Mouse (Mus musculus) testis, adult 2 months (tissue): Measurements from ENCODE around the gene Med12l. TPM values are rescaled to one million over a fixed set of nuclear protein-coding genes. Genes with fewer than 3 reads are reported as not detected.
"Not testable (repeated sequence)": the region's sequence is repeated elsewhere in the genome, so short reads cannot be mapped to it uniquely, and the experiment has no call there.

Source experiments
- H3K27ac ChIP-seq: fragments of 200-500 bp; 2 replicates; pipeline ENCODE4 v1.5.1; 2012; ENCODE audit warnings: low read depth, low read length; ENCODE audit not compliant: control insufficient read depth, insufficient read depth
- H3K27me3 ChIP-seq: fragments of 200-500 bp; 2 replicates; pipeline ENCODE4 v1.6.1; 2012; ENCODE audit warnings: mild to moderate bottlenecking, low read length, moderate library complexity; ENCODE audit not compliant: control insufficient read depth, insufficient read depth
- H3K36me3 ChIP-seq: fragments of 200-500 bp; 2 replicates; pipeline ENCODE4 v1.6.1; 2012; ENCODE audit warnings: mild to moderate bottlenecking, low read length; ENCODE audit not compliant: control insufficient read depth, insufficient read depth
- H3K4me1 ChIP-seq: fragments of 200-500 bp; 2 replicates; pipeline ENCODE4 v1.6.1; 2012; ENCODE audit warnings: low read length; ENCODE audit not compliant: control insufficient read depth, insufficient read depth
- H3K4me3 ChIP-seq: fragments of 200-500 bp; 2 replicates; pipeline ENCODE4 v1.5.1; 2012; ENCODE audit warnings: low read depth, mild to moderate bottlenecking, low read length, moderate library complexity, mixed read lengths; ENCODE audit not compliant: control insufficient read depth
- CTCF ChIP-seq: fragments of 200-500 bp; IDR thresholded peaks from 2 replicates; pipeline ENCODE4 v1.5.1; 2012; ENCODE audit warnings: low read depth, mild to moderate bottlenecking, inconsistent platforms, low read length, moderate library complexity; ENCODE audit not compliant: control insufficient read depth, insufficient read depth, insufficient replicate concordance
- POLR2A ChIP-seq: fragments of 200-500 bp; IDR thresholded peaks from 2 replicates; pipeline ENCODE4 v1.6.1; 2012; ENCODE audit warnings: low read depth, mild to moderate bottlenecking, inconsistent platforms, low read length, moderate library complexity; ENCODE audit not compliant: control insufficient read depth
- polyA plus RNA-seq: library from polyadenylated mRNA; depleted of rRNA; stranded (reverse); fragments of >200 nt; gene quantifications from 2 replicates; pipeline ENCODE4 v1.2.3, GENCODE M21; 2012

Med12l gene
- polyA plus RNA-seq, 1 experiment, result 4.6 TPM

GRCm38 (mm10) chr3:59062141-59062540 lies 56.5 kb downstream of the Med12l start:
- Histone ChIP-seq H3K27ac (no peak overlapping the region; the same call in 1 of the 2 replicates), H3K4me1 (no peaks in the 10 kb centered on the region), H3K27me3 (no peaks in the 10 kb centered on the region), H3K36me3 (no peaks in the 10 kb centered on the region), H3K4me3 (no peak overlapping the region)
- TF ChIP-seq CTCF (no peak), POLR2A (no peak)

GRCm38 (mm10) chr3:59063431-59063830 lies 57.8 kb downstream of the Med12l start:
- no peak overlapping the region for H3K27ac ChIP-seq
- no peaks in the 10 kb centered on the region for H3K27me3 ChIP-seq
- no peak overlapping the region for H3K4me3 ChIP-seq
- H3K4me1 ChIP-seq, result no peaks in the 10 kb centered on the region
- H3K36me3 ChIP-seq, result no peaks in the 10 kb centered on the region
- TF ChIP-seq CTCF (no peak), POLR2A (no peak)

GRCm38 (mm10) chr3:59065937-59066336 lies 60.3 kb downstream of the Med12l start:
- no peak overlapping the region for H3K27ac ChIP-seq
- no peaks in the 10 kb centered on the region for H3K27me3 ChIP-seq
- no peaks in the 10 kb centered on the region for H3K4me1 ChIP-seq
- no peak for TF ChIP-seq POLR2A
- no peak for TF ChIP-seq CTCF
- H3K36me3 ChIP-seq, result no peaks in the 10 kb centered on the region
- H3K4me3 ChIP-seq, result no peak overlapping the region

- Histone ChIP-seq H3K4me1 (no peaks in the 10 kb centered on the region), H3K27me3 (no peaks in the 10 kb centered on the region), H3K4me3 (no peak overlapping the region), H3K36me3 (no peaks in the 10 kb centered on the region), H3K27ac (no peak overlapping the region)
- TF ChIP-seq CTCF (no peak), POLR2A (no peak)
Observed at GRCm38 (mm10) chr3:59066558-59067294, 61.1 kb downstream of the Med12l start.

GRCm38 (mm10) chr3:59069071-59069470 lies 63.4 kb downstream of the Med12l start:
- H3K4me1 ChIP-seq, H3K4me3 ChIP-seq, H3K36me3 ChIP-seq, H3K27me3 ChIP-seq, H3K27ac ChIP-seq: not testable (repeated sequence)

- Histone ChIP-seq H3K27me3 (no peaks in the 10 kb centered on the region), H3K36me3 (no peaks in the 10 kb centered on the region), H3K27ac (no peak overlapping the region), H3K4me3 (no peak overlapping the region), H3K4me1 (no peaks in the 10 kb centered on the region)
- TF ChIP-seq POLR2A, result no peak
- TF ChIP-seq CTCF, result no peak
Observed at GRCm38 (mm10) chr3:59077278-59077677, 71.7 kb downstream of the Med12l start.

- TF ChIP-seq CTCF (no peak), POLR2A (no peak)
- Histone ChIP-seq H3K27ac (no peak overlapping the region), H3K36me3 (no peaks in the 10 kb centered on the region), H3K4me1 (no peaks in the 10 kb centered on the region), H3K4me3 (no peak overlapping the region), H3K27me3 (no peaks in the 10 kb centered on the region)
Observed at GRCm38 (mm10) chr3:59078585-59078984, 73.0 kb downstream of the Med12l start.

GRCm38 (mm10) chr3:59079327-59079726 lies 73.7 kb downstream of the Med12l start:
- Histone ChIP-seq H3K27me3 (no peaks in the 10 kb centered on the region), H3K27ac (no peak overlapping the region), H3K36me3 (no peaks in the 10 kb centered on the region), H3K4me1 (no peaks in the 10 kb centered on the region), H3K4me3 (no peak overlapping the region)
- TF ChIP-seq CTCF (no peak), POLR2A (no peak)
